Mouse (Mus musculus) heart, embryonic 14.5 days (tissue): ENCODE results near the gene Setd1b. TPM values are rescaled to one million over a fixed set of nuclear protein-coding genes. Genes with fewer than 3 reads are reported as not detected.
A peak's percentile ranks its signal among the peaks of the same experiment; 100 is the strongest.

ENCODE experiments used
- ATAC-seq: fragments of 200-750 bp; cut with Nextera tagmentation; 2 replicates; pipeline ENCODE4 v1.8.0; 2017; ENCODE audit warnings: low read depth, moderate TSS enrichment; ENCODE audit not compliant: insufficient number of reproducible peaks, insufficient read depth, low FRiP score
- H3K27ac ChIP-seq, 2 experiments: fragments of 200-500 bp in 1 of 2; fragments of 300-500 bp in 1 of 2; sonication (generic) in 1 of 2; replicated peaks in 1 of 2; 2 replicates each; pipeline ENCODE4 v1.5.1; 2012 to 2014; ENCODE audit warnings: low read depth in 2 of 2, low read length in 2 of 2, control low read depth in 1 of 2, mild to moderate bottlenecking in 1 of 2, mixed read lengths in 1 of 2; ENCODE audit not compliant: control insufficient read depth in 1 of 2, insufficient read depth in 1 of 2
- H3K27me3 ChIP-seq: fragments of 300-500 bp; sonication (generic); 2 replicates; pipeline ENCODE4 v1.6.1; 2014; ENCODE audit warnings: mild to moderate bottlenecking, low read length, control low read depth; ENCODE audit not compliant: control insufficient read depth, insufficient read depth
- H3K36me3 ChIP-seq: fragments of 300-500 bp; sonication (generic); 2 replicates; pipeline ENCODE4 v1.6.1; 2014; ENCODE audit warnings: mild to moderate bottlenecking, control low read depth, low read length, mixed read lengths; ENCODE audit not compliant: control insufficient read depth, insufficient read depth
- H3K4me1 ChIP-seq, 2 experiments: fragments of 200-500 bp in 1 of 2; fragments of 300-500 bp in 1 of 2; sonication (generic) in 1 of 2; 2 replicates each; pipeline ENCODE4 v1.6.1; 2012 to 2014; ENCODE audit warnings: low read length in 2 of 2, control low read depth in 1 of 2, mixed read lengths in 1 of 2; ENCODE audit not compliant: control insufficient read depth in 2 of 2, insufficient read depth in 2 of 2
- H3K4me2 ChIP-seq: fragments of 300-500 bp; sonication (generic); 2 replicates; pipeline ENCODE4 v1.6.1; 2014; ENCODE audit warnings: mild to moderate bottlenecking, low read length
- H3K4me3 ChIP-seq, 2 experiments: fragments of 200-500 bp in 1 of 2; fragments of 300-500 bp in 1 of 2; sonication (generic) in 1 of 2; 2 replicates each; pipeline ENCODE4 v1.5.1; 2012 to 2014; ENCODE audit warnings: low read length in 2 of 2, mild to moderate bottlenecking in 2 of 2, control low read depth in 1 of 2, low read depth in 1 of 2, moderate library complexity in 1 of 2; ENCODE audit not compliant: control insufficient read depth in 1 of 2, insufficient read depth in 1 of 2
- H3K9ac ChIP-seq: fragments of 300-500 bp; sonication (generic); 2 replicates; pipeline ENCODE4 v1.6.1; 2014; ENCODE audit warnings: mild to moderate bottlenecking, low read length
- H3K9me3 ChIP-seq: fragments of 300-500 bp; sonication (generic); 2 replicates; pipeline ENCODE4 v1.6.1; 2016; ENCODE audit warnings: low read length, control low read depth; ENCODE audit not compliant: control insufficient read depth
- WGBS: fragments of 180-500 bp; shearing (Covaris S2); extraction: QIAGEN DNeasy Blood & Tissue Kit; methylation state at CpG from one replicate; pipeline ENCODE4 v1.1.7; 2014; 5-methylcytosine and 5-hydroxymethylcytosine counted together
- polyA plus RNA-seq: library from polyadenylated mRNA; unstranded; fragments of >200 nt; fragmentation: Nextera tagmentation; extraction: Ambion mirVana; gene quantifications from 2 replicates; pipeline ENCODE4 v1.2.1, GENCODE M21; 2014

Gene Setd1b
- polyA plus RNA-seq, 1 experiment from 2014 or later: 9.3 TPM

GRCm38 (mm10) chr5:123128426-123129169 lies 13.4 kb upstream of the Setd1b start:
- ATAC-seq: no peak
- H3K27ac ChIP-seq: no peak overlapping the region
- H3K36me3 ChIP-seq: 0 out of 2 replicates have a peak, but pooled peaks cover 9% of the 10 kb centered on the region
- no peak overlapping the region for H3K4me3 ChIP-seq
- no peak overlapping the region for H3K9ac ChIP-seq
- H3K27me3 ChIP-seq: no peaks in the 10 kb centered on the region
- no peaks in the 10 kb centered on the region for H3K9me3 ChIP-seq
- H3K4me1 ChIP-seq: peaks cover 28% of the 10 kb centered on the region in 2 experiments
- 54% methylated on average over 10 of the region's 10 CpGs for WGBS
- H3K4me2 ChIP-seq: no peak overlapping the region

GRCm38 (mm10) chr5:123129170-123129757 lies 12.7 kb upstream of the Setd1b start:
- Histone ChIP-seq H3K9ac (no peak overlapping the region), H3K4me3 (no peak overlapping the region), H3K4me1 (peaks cover 32 to 34% of the 10 kb centered on the region in 2 experiments), H3K4me2 (no peak overlapping the region), H3K36me3 (0 out of 2 replicates have a peak, but pooled peaks cover 15% of the 10 kb centered on the region), H3K9me3 (no peaks in the 10 kb centered on the region), H3K27me3 (no peaks in the 10 kb centered on the region), H3K27ac (no peak overlapping the region)
- no peak for ATAC-seq
- 73% methylated on average over 10 of the region's 10 CpGs for WGBS

DNA sequence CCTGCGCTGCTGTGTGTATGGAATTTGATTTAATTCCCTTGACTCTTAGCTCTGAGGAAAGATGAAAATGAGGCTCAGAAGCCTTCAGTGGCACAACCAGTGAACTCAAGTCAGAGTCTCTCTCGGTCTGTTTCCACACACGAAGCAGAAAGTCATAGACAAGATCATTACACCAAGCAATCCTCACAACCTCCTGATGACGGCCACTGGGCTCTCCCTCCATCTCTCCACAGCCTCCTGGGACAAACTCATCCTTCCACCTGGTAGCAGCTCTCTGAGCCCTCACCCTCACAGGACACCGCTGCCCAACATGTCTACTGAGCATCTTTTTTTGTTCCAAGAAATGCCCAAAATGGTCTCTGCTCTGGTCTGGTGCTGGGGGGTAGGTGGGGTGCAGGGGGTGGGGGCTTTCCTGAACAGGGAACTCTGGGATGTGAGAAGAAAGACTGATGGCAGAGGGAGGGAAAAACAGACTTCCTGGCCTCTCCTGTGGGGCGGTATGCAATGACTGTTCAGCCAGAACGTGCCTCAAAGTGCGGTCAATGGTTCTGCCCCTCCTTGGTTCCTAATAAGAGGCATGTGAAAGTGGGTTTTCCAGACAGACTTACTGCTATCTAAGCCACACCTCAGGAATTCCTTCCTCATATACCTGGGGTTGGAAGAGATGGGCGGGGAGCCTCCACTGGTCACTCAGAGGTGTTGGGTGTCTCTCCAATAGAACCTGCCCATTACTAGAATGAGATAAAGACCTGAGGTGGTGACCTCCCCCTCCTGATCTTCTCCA lies 11.8 kb upstream of the Setd1b start:
- H3K9me3 ChIP-seq: no peaks in the 10 kb centered on the region
- no peaks in the 10 kb centered on the region for H3K27me3 ChIP-seq
- H3K27ac ChIP-seq: no peak overlapping the region
- H3K36me3 ChIP-seq: 0 out of 2 replicates have a peak, but pooled peaks cover 15% of the 10 kb centered on the region
- H3K9ac ChIP-seq: no peak overlapping the region
- 87% methylated on average over 9 of the region's 9 CpGs for WGBS
- H3K4me3 ChIP-seq: no peak overlapping the region
- no peak for ATAC-seq
- peaks cover 41 to 44% of the 10 kb centered on the region in 2 experiments for H3K4me1 ChIP-seq
- no peak overlapping the region for H3K4me2 ChIP-seq

DNA sequence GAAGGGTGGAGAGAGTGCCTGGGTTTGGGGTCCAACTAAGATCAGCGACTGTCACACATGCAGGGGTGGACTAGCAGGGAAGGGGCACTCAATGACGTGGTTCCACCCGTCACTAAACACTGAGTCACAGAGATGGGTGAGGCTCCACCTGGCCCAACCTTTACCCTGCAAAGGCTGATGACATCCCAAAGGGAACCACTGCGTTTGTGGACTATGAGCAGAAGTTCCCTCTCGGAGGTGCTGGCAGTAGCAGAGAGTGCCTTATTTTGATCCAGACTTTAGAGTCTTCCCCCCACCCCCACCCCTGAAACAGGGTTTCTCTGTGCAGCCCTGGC lies 11.2 kb upstream of the Setd1b start:
- WGBS: 88% methylated on average over 5 of the region's 5 CpGs
- Histone ChIP-seq H3K4me1 (peaks cover 44 to 47% of the 10 kb centered on the region in 2 experiments), H3K4me3 (no peak overlapping the region), H3K9ac (no peak overlapping the region), H3K27ac (no peak overlapping the region), H3K4me2 (no peak overlapping the region), H3K36me3 (0 out of 2 replicates have a peak, but pooled peaks cover 15% of the 10 kb centered on the region), H3K27me3 (no peaks in the 10 kb centered on the region), H3K9me3 (no peaks in the 10 kb centered on the region)
- ATAC-seq: no peak

- Histone ChIP-seq H3K9ac (peak within 1 kb of the TSS; percentile 57), H3K4me3 (peak within 1 kb of the TSS; percentile 30 to 40), H3K9me3 (no peaks in the 10 kb centered on the region), H3K4me1 (peaks cover 54 to 57% of the 10 kb centered on the region in 2 experiments), H3K27me3 (no peaks in the 10 kb centered on the region), H3K36me3 (0 out of 2 replicates have a peak, but pooled peaks cover 18% of the 10 kb centered on the region), H3K4me2 (peak within 1 kb of the TSS; percentile 95), H3K27ac (peak within 1 kb of the TSS; percentile 19 to 50)
- WGBS: 2% methylated on average over 42 of the region's 44 CpGs
- ATAC-seq: peak; percentile 20; the same call in 1 of the 2 replicates
Observed at GRCm38 (mm10) chr5:123132308-123133071, 9.5 kb upstream of the Setd1b start, which contains the start of gene Rhof. Gene Rhof (minus strand): TSS chr5:123132692.

DNA sequence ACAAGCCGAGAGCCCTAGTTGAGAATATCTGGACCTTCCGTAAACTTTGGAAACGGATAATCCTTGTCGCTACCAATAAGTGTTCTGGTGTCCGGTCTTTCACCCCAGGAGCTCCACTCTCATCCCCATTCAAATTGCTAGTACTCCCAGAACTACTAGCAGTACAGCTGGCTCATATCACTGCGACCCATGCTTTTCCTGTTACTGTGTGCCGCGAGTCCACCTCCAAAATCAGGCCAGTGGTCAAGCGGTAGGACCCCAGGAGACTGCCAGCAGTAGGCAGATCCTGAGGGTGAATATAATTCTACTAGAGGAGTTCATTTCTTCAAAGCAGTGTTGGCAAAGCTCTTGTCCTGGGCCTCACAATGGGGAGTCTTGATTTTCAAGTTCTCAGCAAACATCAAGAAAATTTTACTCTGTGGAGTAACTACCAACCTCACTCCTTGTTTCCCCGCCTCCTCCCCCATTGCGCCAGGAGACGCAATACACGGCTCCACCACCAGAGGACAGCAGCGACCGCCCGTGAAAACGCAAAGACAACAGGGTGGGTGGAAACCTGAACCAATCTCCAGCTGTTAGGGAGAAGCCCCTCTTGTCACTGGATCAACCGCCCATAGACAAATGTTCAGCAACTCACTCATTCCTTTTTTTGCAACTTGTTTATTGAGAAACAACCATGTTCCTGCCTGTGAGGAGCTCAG lies 8.8 kb upstream of the Setd1b start:
- 0 out of 4 replicates have a peak overlapping the region, but pooled peaks have one; percentile 30 to 40 for H3K4me3 ChIP-seq
- no peak for ATAC-seq
- no peaks in the 10 kb centered on the region for H3K27me3 ChIP-seq
- no peaks in the 10 kb centered on the region for H3K9me3 ChIP-seq
- 0 out of 2 replicates have a peak, but pooled peaks cover 18% of the 10 kb centered on the region for H3K36me3 ChIP-seq
- peaks cover 60 to 64% of the 10 kb centered on the region in 2 experiments for H3K4me1 ChIP-seq
- peak overlapping the region; percentile 100; the same call in 1 of the 2 replicates for H3K9ac ChIP-seq
- 16% methylated on average over 18 of the region's 18 CpGs for WGBS
- H3K4me2 ChIP-seq: peak overlapping the region; percentile 95
- peak overlapping the region; percentile 50 to 100 for H3K27ac ChIP-seq
